Mouse (Mus musculus): ENCODE data around the gene Hacd2.

Gene Hacd2

GRCm38 (mm10) chr16:35022242-35023137 is at the start of gene Hacd2:
Hacd2 (plus strand) TSS chr16:35022428.
- DNase-seq (ENCODE audit: low spot score in 2 of 2) = peak; percentile 95 to 96

- DNase-seq (ENCODE audit: low spot score in 2 of 2) = no peak
These were observed 49.8 kb upstream of the Hacd2 start for GRCm38 (mm10) chr16:34972471-34972870.

GRCm38 (mm10) chr16:34975544-34975943 is 46.7 kb upstream of the Hacd2 start:
- DNase-seq (ENCODE audit: low spot score in 2 of 2) = no peak

- DNase-seq (ENCODE audit: low spot score in 2 of 2) = no peak
These were observed 45.6 kb upstream of the Hacd2 start for GRCm38 (mm10) chr16:34976630-34977029.

- DNase-seq (ENCODE audit: low spot score in 2 of 2) = no peak
These were observed 44.2 kb upstream of the Hacd2 start for GRCm38 (mm10) chr16:34978018-34978417.

- no peak for DNase-seq (ENCODE audit: low spot score in 2 of 2)
These were observed 41.2 kb upstream of the Hacd2 start for GRCm38 (mm10) chr16:34981009-34981408.

- no peak for DNase-seq (ENCODE audit: low spot score in 2 of 2)
These were observed 37.8 kb upstream of the Hacd2 start for GRCm38 (mm10) chr16:34984203-34985030.

GRCm38 (mm10) chr16:34985031-34985346 is 37.2 kb upstream of the Hacd2 start:
- DNase-seq (ENCODE audit: low spot score in 2 of 2) = no peak

- DNase-seq (ENCODE audit: low spot score in 2 of 2) = no peak
These were observed 35.9 kb upstream of the Hacd2 start for GRCm38 (mm10) chr16:34986211-34986825.

- no peak for DNase-seq (ENCODE audit: low spot score in 2 of 2)
These were observed 30.9 kb upstream of the Hacd2 start for GRCm38 (mm10) chr16:34991365-34991764.

GRCm38 (mm10) chr16:34992854-34993253 is 29.4 kb upstream of the Hacd2 start:
- DNase-seq (ENCODE audit: low spot score in 2 of 2) = no peak

GRCm38 (mm10) chr16:34993694-34994330 is 28.4 kb upstream of the Hacd2 start:
- DNase-seq (ENCODE audit: low spot score in 2 of 2) = peak in 1 of 2 experiments; percentile 42

- no peak for DNase-seq (ENCODE audit: low spot score in 2 of 2)
These were observed 27.5 kb upstream of the Hacd2 start for GRCm38 (mm10) chr16:34994641-34995141.

GRCm38 (mm10) chr16:34996133-34996532 is 26.1 kb upstream of the Hacd2 start:
- DNase-seq (ENCODE audit: low spot score in 2 of 2) = peak; percentile 48 to 82

- no peak for DNase-seq (ENCODE audit: low spot score in 2 of 2)
These were observed 25.2 kb upstream of the Hacd2 start for GRCm38 (mm10) chr16:34997052-34997451.

GRCm38 (mm10) chr16:34997576-34997975 is 24.7 kb upstream of the Hacd2 start:
- DNase-seq (ENCODE audit: low spot score in 2 of 2) = no peak

- no peak for DNase-seq (ENCODE audit: low spot score in 2 of 2)
These were observed 23.2 kb upstream of the Hacd2 start for GRCm38 (mm10) chr16:34999016-34999415.

GRCm38 (mm10) chr16:34999986-35000385 is 22.2 kb upstream of the Hacd2 start:
- DNase-seq (ENCODE audit: low spot score in 2 of 2) = no peak

GRCm38 (mm10) chr16:35000923-35001560 is 21.2 kb upstream of the Hacd2 start:
- no peak for DNase-seq (ENCODE audit: low spot score in 2 of 2)

- DNase-seq (ENCODE audit: low spot score in 2 of 2) = no peak
These were observed 17.9 kb upstream of the Hacd2 start for GRCm38 (mm10) chr16:35004356-35004755.

GRCm38 (mm10) chr16:35004756-35005155 is 17.5 kb upstream of the Hacd2 start:
- DNase-seq (ENCODE audit: low spot score in 2 of 2) = no peak
